Mouse (Mus musculus) liver, embryonic 16.5 days (tissue): Measurements from ENCODE around the gene Lama4. TPM values are rescaled to one million over a fixed set of nuclear protein-coding genes. Genes with fewer than 3 reads are reported as not detected.

ENCODE experiments used
- ATAC-seq: fragments of 200-750 bp; cut with Nextera tagmentation; 2 replicates; pipeline ENCODE4 v1.8.0; 2017; ENCODE audit warnings: low read depth, mild to moderate bottlenecking, moderate number of reproducible peaks, moderate library complexity
- H3K27ac ChIP-seq: fragments of 300-500 bp; sonication (generic); 2 replicates; pipeline ENCODE4 v1.5.1; 2014; ENCODE audit warnings: mild to moderate bottlenecking, low read length
- H3K27me3 ChIP-seq: fragments of 300-500 bp; sonication (generic); 2 replicates; pipeline ENCODE4 v1.6.1; 2014; ENCODE audit warnings: low read depth, low read length, mixed read lengths; ENCODE audit not compliant: control insufficient read depth, insufficient read depth
- H3K36me3 ChIP-seq: fragments of 300-500 bp; sonication (generic); 2 replicates; pipeline ENCODE4 v1.6.1; 2014; ENCODE audit warnings: mild to moderate bottlenecking; ENCODE audit not compliant: control insufficient read depth, insufficient read depth
- H3K4me1 ChIP-seq: fragments of 300-500 bp; sonication (generic); 2 replicates; pipeline ENCODE4 v1.6.1; 2014; ENCODE audit warnings: low read depth, low read length, mixed read lengths; ENCODE audit not compliant: control insufficient read depth
- H3K4me2 ChIP-seq: fragments of 300-500 bp; sonication (generic); 2 replicates; pipeline ENCODE4 v1.6.1; 2014; ENCODE audit warnings: low read depth, low read length, mixed read lengths
- H3K4me3 ChIP-seq: fragments of 300-500 bp; sonication (generic); 2 replicates; pipeline ENCODE4 v1.5.1; 2014; ENCODE audit warnings: low read depth, mild to moderate bottlenecking, low read length
- H3K9ac ChIP-seq: fragments of 300-500 bp; sonication (generic); 2 replicates; pipeline ENCODE4 v1.6.1; 2014; ENCODE audit warnings: low read depth, low read length
- H3K9me3 ChIP-seq: fragments of 300-500 bp; sonication (generic); replicated peaks from 2 replicates; pipeline ENCODE4 v1.6.1; 2016; ENCODE audit warnings: low read length; ENCODE audit not compliant: control insufficient read depth
- WGBS: fragments of 180-500 bp; shearing (Covaris S2); extraction: QIAGEN DNeasy Blood & Tissue Kit; methylation state at CpG from one replicate; pipeline ENCODE4 v1.1.7; 2014; ENCODE audit not compliant: insufficient replicate concordance; 5-methylcytosine and 5-hydroxymethylcytosine counted together
- polyA plus RNA-seq: library from polyadenylated mRNA; unstranded; fragments of >200 nt; fragmentation: Nextera tagmentation; extraction: Ambion mirVana; gene quantifications from 2 replicates; pipeline ENCODE4 v1.2.1, GENCODE M21; 2015

The Lama4 gene
- polyA plus RNA-seq, 1 experiment from 2014 or later = 2.1 TPM

DNA sequence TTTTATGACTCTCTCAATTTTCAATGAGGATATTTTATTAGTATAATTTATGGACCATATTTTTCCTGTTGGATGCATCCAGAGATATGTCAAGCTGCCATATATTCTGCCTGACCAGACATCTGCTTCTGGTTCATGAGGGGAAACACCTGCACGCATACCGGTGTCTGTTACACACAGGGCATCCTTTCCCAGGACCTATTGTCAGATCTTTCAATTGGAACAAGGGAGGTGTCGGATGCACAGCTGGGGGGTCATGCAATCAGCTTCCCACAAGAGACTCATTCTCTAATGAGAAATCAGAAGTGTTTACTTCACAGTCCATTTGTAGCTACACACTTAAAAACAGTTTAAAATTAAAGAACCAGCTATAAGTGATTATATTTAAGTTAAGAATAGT, 20.7 kb downstream of the Lama4 start:
- no peak for ATAC-seq
- Histone ChIP-seq H3K4me1 (no peaks in the 10 kb centered on the region), H3K4me2 (no peak overlapping the region), H3K4me3 (no peak overlapping the region), H3K9me3 (no peaks in the 10 kb centered on the region), H3K9ac (no peak overlapping the region), H3K27me3 (no peaks in the 10 kb centered on the region), H3K36me3 (no peaks in the 10 kb centered on the region), H3K27ac (no peak overlapping the region)
- WGBS = 61% methylated on average over 3 of the region's 3 CpGs

DNA sequence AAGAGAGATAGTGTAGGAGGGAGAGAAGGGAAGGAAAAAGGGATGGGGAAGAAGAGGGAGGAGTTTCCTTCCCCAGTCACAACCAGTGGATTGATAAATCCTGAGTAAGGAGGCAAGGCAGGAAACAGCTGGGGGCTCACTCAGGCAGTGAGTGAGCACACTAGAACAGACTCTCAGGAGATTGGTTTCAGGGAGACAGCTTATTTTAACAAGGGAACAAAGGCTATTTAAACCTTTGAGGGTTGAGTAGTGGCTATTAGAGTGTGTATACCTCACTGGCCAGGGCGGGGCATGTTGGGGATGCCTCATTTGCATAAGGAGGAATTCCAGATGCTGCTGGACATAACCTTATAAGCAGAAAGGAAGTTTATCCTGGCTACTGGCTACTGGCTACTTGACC, 27.5 kb downstream of the Lama4 start:
- Histone ChIP-seq H3K4me2 (no peak overlapping the region), H3K4me1 (no peaks in the 10 kb centered on the region), H3K27ac (no peak overlapping the region), H3K9me3 (no peaks in the 10 kb centered on the region), H3K4me3 (no peak overlapping the region), H3K27me3 (no peaks in the 10 kb centered on the region), H3K36me3 (no peaks in the 10 kb centered on the region), H3K9ac (no peak overlapping the region)
- no peak for ATAC-seq
- WGBS = 74% methylated on average over 1 of the region's 1 CpGs

DNA sequence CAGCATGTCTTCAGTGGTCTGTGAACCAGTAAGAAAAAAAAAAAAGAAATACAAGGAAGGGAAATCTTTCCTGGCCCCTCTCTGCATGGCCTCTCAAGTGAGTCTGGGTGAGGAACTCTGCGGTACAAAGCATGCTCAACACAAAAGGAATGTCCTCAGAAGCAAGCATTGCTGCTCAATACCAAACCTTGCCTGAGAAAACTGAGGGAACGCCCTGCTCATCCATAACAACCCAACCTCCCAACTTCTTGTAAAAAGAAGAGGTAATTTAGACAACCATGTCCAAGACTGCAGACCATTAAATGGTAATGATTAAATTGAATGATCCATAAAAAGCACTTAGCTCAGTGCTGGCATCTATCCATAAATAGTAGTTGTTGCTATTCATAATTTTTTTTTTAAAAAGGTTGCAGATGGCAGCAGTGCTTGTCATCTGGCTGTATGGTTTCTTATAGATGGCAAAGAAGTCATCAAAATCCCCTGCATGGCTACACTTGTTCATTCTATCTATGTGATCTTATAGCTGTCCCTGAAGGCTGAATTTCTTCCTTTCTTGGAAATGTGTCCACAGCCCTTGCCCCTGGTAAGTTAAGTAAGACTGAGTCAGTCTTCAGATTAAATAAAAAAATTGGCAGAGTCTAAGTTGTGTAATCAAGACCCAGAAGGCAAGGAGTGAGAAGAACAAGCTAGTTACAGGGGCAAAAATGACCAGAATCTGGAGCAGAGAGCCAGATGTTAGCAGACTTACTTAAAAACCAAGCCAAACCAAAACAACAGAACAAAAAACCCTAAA, 28.5 kb downstream of the Lama4 start:
- no peak overlapping the region for H3K9ac ChIP-seq
- H3K4me1 ChIP-seq = no peaks in the 10 kb centered on the region
- H3K27me3 ChIP-seq = no peaks in the 10 kb centered on the region
- no peak overlapping the region for H3K4me2 ChIP-seq
- H3K27ac ChIP-seq = no peak overlapping the region
- ATAC-seq = no peak
- WGBS = 52% methylated on average over 2 of the region's 2 CpGs
- no peaks in the 10 kb centered on the region for H3K9me3 ChIP-seq
- H3K4me3 ChIP-seq = no peak overlapping the region
- no peaks in the 10 kb centered on the region for H3K36me3 ChIP-seq

- no peaks in the 10 kb centered on the region for H3K27me3 ChIP-seq
- H3K27ac ChIP-seq = no peak overlapping the region
- H3K9ac ChIP-seq = no peak overlapping the region
- ATAC-seq = no peak
- no peaks in the 10 kb centered on the region for H3K9me3 ChIP-seq
- no peaks in the 10 kb centered on the region for H3K36me3 ChIP-seq
- whole genome bisulfite sequencing = 64% methylated on average over 9 of the region's 9 CpGs
- H3K4me2 ChIP-seq = no peak overlapping the region
- no peak overlapping the region for H3K4me3 ChIP-seq
- no peaks in the 10 kb centered on the region for H3K4me1 ChIP-seq
These were observed 29.6 kb downstream of the Lama4 start for GRCm38 (mm10) chr10:38994719-38995450.

DNA sequence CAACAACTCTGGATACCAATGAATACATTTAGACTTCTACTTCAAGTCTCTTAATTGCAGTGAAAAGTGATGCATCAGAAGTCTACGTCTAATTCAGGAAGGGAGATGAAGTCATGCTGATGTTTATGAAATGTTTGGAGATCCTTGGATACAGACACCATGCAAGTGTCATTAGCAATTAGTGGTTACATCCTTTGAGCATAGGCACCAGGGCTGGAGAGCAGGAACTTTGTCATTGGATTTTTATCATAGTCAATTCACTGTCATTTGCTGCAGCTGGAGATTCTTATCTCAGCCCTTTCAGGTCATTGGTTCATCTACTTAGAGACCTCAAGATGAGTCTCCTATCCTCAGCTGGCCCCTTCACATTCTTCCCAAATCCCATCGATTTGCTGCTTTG, 30.6 kb downstream of the Lama4 start:
- H3K9me3 ChIP-seq = no peaks in the 10 kb centered on the region
- H3K9ac ChIP-seq = no peak overlapping the region
- H3K4me3 ChIP-seq = no peak overlapping the region
- no peaks in the 10 kb centered on the region for H3K36me3 ChIP-seq
- H3K27me3 ChIP-seq = no peaks in the 10 kb centered on the region
- no peak overlapping the region for H3K4me2 ChIP-seq
- ATAC-seq = no peak
- WGBS = 53% methylated on average over 2 of the region's 2 CpGs
- H3K4me1 ChIP-seq = no peaks in the 10 kb centered on the region
- H3K27ac ChIP-seq = no peak overlapping the region

- Histone ChIP-seq H3K27ac (no peak overlapping the region), H3K4me1 (no peaks in the 10 kb centered on the region), H3K4me3 (no peak overlapping the region), H3K36me3 (no peaks in the 10 kb centered on the region), H3K4me2 (no peak overlapping the region), H3K9me3 (no peaks in the 10 kb centered on the region), H3K9ac (no peak overlapping the region), H3K27me3 (no peaks in the 10 kb centered on the region)
- ATAC-seq = no peak
- WGBS = 54% methylated on average over 4 of the region's 4 CpGs
These were observed 35.6 kb downstream of the Lama4 start for GRCm38 (mm10) chr10:39000951-39001350.

- no peaks in the 10 kb centered on the region for H3K4me1 ChIP-seq
- no peak overlapping the region for H3K27ac ChIP-seq
- WGBS = 68% methylated on average over 2 of the region's 2 CpGs
- no peaks in the 10 kb centered on the region for H3K9me3 ChIP-seq
- no peaks in the 10 kb centered on the region for H3K36me3 ChIP-seq
- H3K27me3 ChIP-seq = no peaks in the 10 kb centered on the region
- H3K4me3 ChIP-seq = no peak overlapping the region
- no peak overlapping the region for H3K4me2 ChIP-seq
- H3K9ac ChIP-seq = no peak overlapping the region
- no peak for ATAC-seq
These were observed 37.2 kb downstream of the Lama4 start for GRCm38 (mm10) chr10:39002521-39002920.

DNA sequence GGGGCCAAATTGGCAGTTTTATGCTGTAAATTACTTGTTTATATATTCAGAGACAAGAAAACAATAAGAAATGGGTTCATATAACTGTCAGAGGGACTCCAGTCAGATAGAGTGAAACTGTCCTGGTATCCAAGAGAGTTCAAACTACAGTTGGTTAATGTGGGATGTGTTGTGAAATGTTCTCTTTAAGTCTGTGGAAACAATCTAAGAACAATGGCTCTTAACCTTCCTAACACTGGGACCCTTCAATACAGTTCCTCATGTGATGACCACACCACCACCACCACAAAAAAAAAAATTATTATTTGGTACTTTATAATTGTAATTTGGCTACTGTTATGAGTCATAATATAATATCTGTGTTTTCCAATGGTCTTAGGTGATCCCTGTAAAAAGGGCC, 38.2 kb downstream of the Lama4 start:
- Histone ChIP-seq H3K9ac (no peak overlapping the region), H3K4me2 (no peak overlapping the region), H3K9me3 (no peaks in the 10 kb centered on the region), H3K4me3 (no peak overlapping the region), H3K27me3 (no peaks in the 10 kb centered on the region), H3K27ac (no peak overlapping the region), H3K4me1 (no peaks in the 10 kb centered on the region), H3K36me3 (no peaks in the 10 kb centered on the region)
- ATAC-seq = no peak

- no peaks in the 10 kb centered on the region for H3K9me3 ChIP-seq
- 53% methylated on average over 8 of the region's 8 CpGs for WGBS
These were observed 40.2 kb downstream of the Lama4 start for GRCm38 (mm10) chr10:39005494-39005893.

More at GRCm38 (mm10) chr10:39005494-39005893, 40.2 kb downstream of the Lama4 start:
- Histone ChIP-seq H3K4me1 (no peaks in the 10 kb centered on the region), H3K27ac (no peak overlapping the region), H3K9ac (no peak overlapping the region), H3K4me2 (no peak overlapping the region), H3K27me3 (no peaks in the 10 kb centered on the region), H3K36me3 (no peaks in the 10 kb centered on the region), H3K4me3 (no peak overlapping the region)
- ATAC-seq = no peak
